Mouse (Mus musculus) stomach, postnatal 0 days (tissue): Measurements from ENCODE around the gene Plin5.

Experiments
- CTCF ChIP-seq: IDR thresholded peaks from 2 replicates; pipeline ENCODE4 v1.5.1; 2016; ENCODE audit warnings: antibody characterized with exemption, low read depth, mild to moderate bottlenecking, moderate library complexity
- EP300 ChIP-seq: optimal IDR thresholded peaks from 2 replicates; pipeline ENCODE3; 2016; ENCODE audit warnings: antibody characterized with exemption

GRCm38 (mm10) chr17:56132661-56133060 lies 15.3 kb upstream of the Plin5 start:
- TF ChIP-seq CTCF (peak; percentile 90), EP300 (no peak)
